Mouse (Mus musculus) limb, embryonic 15.5 days (tissue): Measurements from ENCODE around the gene Lenep. TPM values are rescaled to one million over a fixed set of nuclear protein-coding genes. Genes with fewer than 3 reads are reported as not detected.

Experiments used
- ATAC-seq: fragments of 200-750 bp; cut with Nextera tagmentation; 2 replicates; pipeline ENCODE4 v1.8.0; 2017; ENCODE audit warnings: low read depth, moderate TSS enrichment; ENCODE audit not compliant: insufficient number of reproducible peaks, low FRiP score, low TSS enrichment
- H3K27ac ChIP-seq: fragments of 300-500 bp; sonication (generic); 2 replicates; pipeline ENCODE4 v1.5.1; 2015; ENCODE audit warnings: moderate library complexity, mild to moderate bottlenecking, inconsistent platforms
- H3K27me3 ChIP-seq: fragments of 300-500 bp; sonication (generic); 2 replicates; pipeline ENCODE4 v1.6.1; 2015; ENCODE audit warnings: inconsistent platforms
- H3K36me3 ChIP-seq: fragments of 300-500 bp; sonication (generic); 2 replicates; pipeline ENCODE4 v1.6.1; 2015; ENCODE audit warnings: inconsistent platforms
- H3K4me1 ChIP-seq: fragments of 300-500 bp; sonication (generic); 2 replicates; pipeline ENCODE4 v1.6.1; 2015; ENCODE audit warnings: inconsistent platforms
- H3K4me2 ChIP-seq: fragments of 300-500 bp; sonication (generic); 2 replicates; pipeline ENCODE4 v1.6.1; 2015; ENCODE audit warnings: mild to moderate bottlenecking, inconsistent platforms
- H3K4me3 ChIP-seq: fragments of 300-500 bp; sonication (generic); 2 replicates; pipeline ENCODE4 v1.5.1; 2015; ENCODE audit warnings: mild to moderate bottlenecking, inconsistent platforms
- H3K9ac ChIP-seq: fragments of 300-500 bp; sonication (generic); 2 replicates; pipeline ENCODE4 v1.6.1; 2015; ENCODE audit warnings: inconsistent platforms
- H3K9me3 ChIP-seq: fragments of 300-500 bp; sonication (generic); 2 replicates; pipeline ENCODE4 v1.6.1; 2016; ENCODE audit warnings: inconsistent platforms
- WGBS: fragments of 180-500 bp; shearing (Covaris S2); methylation state at CpG from one replicate; pipeline ENCODE4 v1.1.7; 2015; 5-methylcytosine and 5-hydroxymethylcytosine counted together
- polyA plus RNA-seq: library from polyadenylated mRNA; unstranded; fragments of >200 nt; fragmentation: Nextera tagmentation; extraction: Ambion mirVana; gene quantifications from 2 replicates; pipeline ENCODE4 v1.2.1, GENCODE M21; 2015

Gene Lenep
- polyA plus RNA-seq, 1 experiment from 2014 or later: not detected

GRCm38 (mm10) chr3:89382033-89382882 lies 20.3 kb downstream of the Lenep start:
- no peak for ATAC-seq
- H3K4me2 ChIP-seq: no peak overlapping the region
- H3K9me3 ChIP-seq: no peaks in the 10 kb centered on the region
- H3K9ac ChIP-seq: no peak overlapping the region
- H3K27me3 ChIP-seq: no peaks in the 10 kb centered on the region
- peaks cover 9% of the 10 kb centered on the region; the same call in 1 of the 2 replicates for H3K36me3 ChIP-seq
- no peak overlapping the region for H3K27ac ChIP-seq
- no peak overlapping the region for H3K4me3 ChIP-seq
- WGBS: 83% methylated on average over 9 of the region's 9 CpGs
- peaks cover 47% of the 10 kb centered on the region for H3K4me1 ChIP-seq

GRCm38 (mm10) chr3:89381233-89381632 lies 21.4 kb downstream of the Lenep start:
- Histone ChIP-seq H3K36me3 (peaks cover 9% of the 10 kb centered on the region; the same call in 1 of the 2 replicates), H3K27me3 (no peaks in the 10 kb centered on the region), H3K9me3 (no peaks in the 10 kb centered on the region), H3K4me2 (no peak overlapping the region), H3K4me3 (no peak overlapping the region), H3K27ac (no peak overlapping the region), H3K9ac (no peak overlapping the region), H3K4me1 (peaks cover 39% of the 10 kb centered on the region)
- ATAC-seq: no peak
- 80% methylated on average over 11 of the region's 11 CpGs for WGBS

- no peaks in the 10 kb centered on the region for H3K9me3 ChIP-seq
- WGBS: 91% methylated on average over 18 of the region's 18 CpGs
- no peak overlapping the region for H3K27ac ChIP-seq
- H3K4me1 ChIP-seq: peaks cover 36% of the 10 kb centered on the region
- no peaks in the 10 kb centered on the region for H3K27me3 ChIP-seq
- no peak for ATAC-seq
- no peak overlapping the region for H3K4me2 ChIP-seq
- H3K9ac ChIP-seq: no peak overlapping the region
- H3K36me3 ChIP-seq: peaks cover 9% of the 10 kb centered on the region; the same call in 1 of the 2 replicates
- no peak overlapping the region for H3K4me3 ChIP-seq
Observed at GRCm38 (mm10) chr3:89380711-89381110, 21.9 kb downstream of the Lenep start.

GRCm38 (mm10) chr3:89380291-89380690 lies 22.3 kb downstream of the Lenep start:
- Histone ChIP-seq H3K9me3 (no peaks in the 10 kb centered on the region), H3K4me1 (peaks cover 32% of the 10 kb centered on the region), H3K4me3 (no peak overlapping the region), H3K36me3 (peaks cover 9% of the 10 kb centered on the region; the same call in 1 of the 2 replicates), H3K9ac (no peak overlapping the region), H3K27me3 (no peaks in the 10 kb centered on the region), H3K27ac (no peak overlapping the region), H3K4me2 (no peak overlapping the region)
- 93% methylated on average over 14 of the region's 14 CpGs for WGBS
- ATAC-seq: no peak

- Histone ChIP-seq H3K9ac (no peak overlapping the region), H3K4me2 (no peak overlapping the region), H3K36me3 (peaks cover 9% of the 10 kb centered on the region; the same call in 1 of the 2 replicates), H3K4me1 (peaks cover 25% of the 10 kb centered on the region), H3K4me3 (no peak overlapping the region), H3K9me3 (no peaks in the 10 kb centered on the region), H3K27me3 (no peaks in the 10 kb centered on the region), H3K27ac (peak overlapping the region; percentile 69)
- ATAC-seq: no peak
- 85% methylated on average over 31 of the region's 31 CpGs for WGBS
Observed at GRCm38 (mm10) chr3:89379388-89380131, 23.0 kb downstream of the Lenep start.

GRCm38 (mm10) chr3:89378394-89379067 lies 24.1 kb downstream of the Lenep start:
- Histone ChIP-seq H3K9me3 (no peaks in the 10 kb centered on the region), H3K36me3 (peaks cover 9% of the 10 kb centered on the region; the same call in 1 of the 2 replicates), H3K4me3 (peak overlapping the region; percentile 55), H3K27me3 (no peaks in the 10 kb centered on the region), H3K4me1 (peaks cover 19% of the 10 kb centered on the region), H3K4me2 (peak overlapping the region; percentile 76), H3K9ac (peak overlapping the region; percentile 54), H3K27ac (peak overlapping the region; percentile 69)
- peak; percentile 88 for ATAC-seq
- 2% methylated on average over 26 of the region's 29 CpGs for WGBS

GRCm38 (mm10) chr3:89377831-89378230 lies 24.8 kb downstream of the Lenep start:
- WGBS: 74% methylated on average over 4 of the region's 4 CpGs
- Histone ChIP-seq H3K4me3 (peak overlapping the region; percentile 55; the same call in 1 of the 2 replicates), H3K27me3 (no peaks in the 10 kb centered on the region), H3K4me1 (peaks cover 19% of the 10 kb centered on the region), H3K36me3 (peaks cover 9% of the 10 kb centered on the region; the same call in 1 of the 2 replicates), H3K27ac (0 out of 2 replicates have a peak overlapping the region, but pooled peaks have one; percentile 2), H3K9ac (no peak overlapping the region), H3K9me3 (no peaks in the 10 kb centered on the region), H3K4me2 (peak overlapping the region; percentile 76)
- ATAC-seq: no peak

GRCm38 (mm10) chr3:89373581-89374231 lies 28.9 kb downstream of the Lenep start:
- no peaks in the 10 kb centered on the region for H3K9me3 ChIP-seq
- H3K4me3 ChIP-seq: no peak overlapping the region
- ATAC-seq: no peak
- peaks cover 12% of the 10 kb centered on the region for H3K4me1 ChIP-seq
- no peaks in the 10 kb centered on the region for H3K27me3 ChIP-seq
- H3K4me2 ChIP-seq: no peak overlapping the region
- H3K27ac ChIP-seq: no peak overlapping the region
- 50% methylated on average over 5 of the region's 5 CpGs for WGBS
- no peaks in the 10 kb centered on the region for H3K36me3 ChIP-seq
- H3K9ac ChIP-seq: no peak overlapping the region

- no peak overlapping the region for H3K4me3 ChIP-seq
- no peak overlapping the region for H3K27ac ChIP-seq
- no peaks in the 10 kb centered on the region; the same call in 1 of the 2 replicates for H3K27me3 ChIP-seq
- H3K36me3 ChIP-seq: no peaks in the 10 kb centered on the region
- 50% methylated on average over 11 of the region's 11 CpGs for WGBS
- H3K9ac ChIP-seq: no peak overlapping the region
- no peaks in the 10 kb centered on the region for H3K4me1 ChIP-seq
- ATAC-seq: no peak
- H3K4me2 ChIP-seq: no peak overlapping the region
- no peaks in the 10 kb centered on the region for H3K9me3 ChIP-seq
Observed at GRCm38 (mm10) chr3:89367338-89367737, 35.3 kb downstream of the Lenep start.

- Histone ChIP-seq H3K4me1 (no peaks in the 10 kb centered on the region), H3K4me3 (no peak overlapping the region), H3K9me3 (no peaks in the 10 kb centered on the region), H3K4me2 (no peak overlapping the region), H3K36me3 (no peaks in the 10 kb centered on the region), H3K9ac (no peak overlapping the region), H3K27ac (no peak overlapping the region), H3K27me3 (no peaks in the 10 kb centered on the region; the same call in 1 of the 2 replicates)
- 66% methylated on average over 20 of the region's 20 CpGs for WGBS
- no peak for ATAC-seq
Observed at GRCm38 (mm10) chr3:89365486-89366414, 36.8 kb downstream of the Lenep start.
